ENCODE assay signal across 8 mouse cellular contexts in genomic region chr11:85713814-85714208, GRCm38 (mm10).
A peak's percentile ranks its signal among the peaks of the same experiment; 100 is the strongest.
DNase-seq lines count a peak whose midpoint lies in the region; ATAC-seq and TF ChIP-seq lines count a peak whose summit lies in the region.

No protein-coding gene starts in this region.

- no peaks in the 10 kb centered on the region for H3K9me3 ChIP-seq in liver, embryonic 12.5 days (replicated peaks)
- no peaks in the 10 kb centered on the region for H3K9me3 ChIP-seq in hindbrain, embryonic 11.5 days (ENCODE audit: control insufficient read depth, low read length)

- peaks cover 16% of the 10 kb centered on the region for H3K4me1 ChIP-seq in liver, embryonic 12.5 days
- H3K4me1 ChIP-seq in hindbrain, embryonic 11.5 days (replicated peaks; ENCODE audit: control insufficient read depth, insufficient read depth, low read length), result peaks cover 9% of the 10 kb centered on the region

- peak overlapping the region; percentile 13; the same call in 1 of the 2 replicates for H3K4me2 ChIP-seq in liver, embryonic 12.5 days
- H3K4me2 ChIP-seq in hindbrain, embryonic 11.5 days (replicated peaks; ENCODE audit: low read depth, low read length), result 0 out of 2 replicates have a peak overlapping the region, but pooled peaks have one; percentile 2

- H3K36me3 ChIP-seq in liver, embryonic 12.5 days, result no peaks in the 10 kb centered on the region
- no peaks in the 10 kb centered on the region for H3K36me3 ChIP-seq in hindbrain, embryonic 11.5 days (ENCODE audit: control insufficient read depth, insufficient read depth, low read length)

- 27% methylated on average over 2 of the region's 2 CpGs for WGBS in liver, embryonic 12.5 days (ENCODE audit: insufficient replicate concordance)
- 13% methylated on average over 2 of the region's 2 CpGs for WGBS in hindbrain, embryonic 11.5 days

- ATAC-seq in liver, embryonic 12.5 days, result no peak
- ATAC-seq in hindbrain, embryonic 11.5 days (ENCODE audit: low FRiP score), result no peak
- ATAC-seq in megakaryocyte, adult 5-6 weeks (ENCODE audit: poor library complexity, severe bottlenecking), result peak; percentile 15
- ATAC-seq in erythroblast, adult 5-6 weeks (replicated peaks; ENCODE audit: low FRiP score, poor library complexity, severe bottlenecking), result no peak

- DNase-seq in gastrocnemius, adult 2 months, result no peak
- no peak for DNase-seq in gastrocnemius, postnatal 4 days (ENCODE audit: low spot score in 2 of 2)
- DNase-seq in liver, result no peak
- DNase-seq in hindbrain, embryonic 11.5 days (ENCODE audit: low spot score), result no peak
- DNase-seq in frontal cortex, postnatal 14 days (ENCODE audit: low spot score in 2 of 2), result no peak

- intact Hi-C loops in gastrocnemius, adult 2 months (cut with DNase I), result no loop called here

- peaks cover 5% of the 10 kb centered on the region for H3K27me3 ChIP-seq in liver, embryonic 12.5 days (replicated peaks)
- peaks cover 3% of the 10 kb centered on the region; the same call in 1 of the 2 replicates for H3K27me3 ChIP-seq in hindbrain, embryonic 11.5 days (ENCODE audit: control insufficient read depth, insufficient read depth, low read length)

- peak overlapping the region; percentile 15 for H3K4me3 ChIP-seq in gastrocnemius, adult 2 months
- no peak overlapping the region for H3K4me3 ChIP-seq in liver, embryonic 12.5 days
- H3K4me3 ChIP-seq in hindbrain, embryonic 11.5 days (ENCODE audit: low read depth, low read length), result no peak overlapping the region

- TF ChIP-seq CTCF in gastrocnemius, adult 2 months (IDR thresholded peaks at IDR 0.05), result no peak

- H3K9ac ChIP-seq in liver, embryonic 12.5 days, result 0 out of 2 replicates have a peak overlapping the region, but pooled peaks have one; percentile 4
- no peak overlapping the region for H3K9ac ChIP-seq in hindbrain, embryonic 11.5 days (ENCODE audit: low read depth, low read length)

- peak overlapping the region; percentile 60 for H3K27ac ChIP-seq in gastrocnemius, adult 2 months
- H3K27ac ChIP-seq in liver, embryonic 12.5 days, result no peak overlapping the region
- H3K27ac ChIP-seq in hindbrain, embryonic 11.5 days (ENCODE audit: low read depth, low read length), result no peak overlapping the region
